Mouse (Mus musculus) A20 (cell line): ENCODE results near the gene Atp1a4.

Source experiments
- DNase-seq: peaks from one replicate; pipeline ENCODE4 v3.0.0-alpha.2; 2011; ENCODE audit warnings: low read depth, low spot score

Gene Atp1a4

DNA sequence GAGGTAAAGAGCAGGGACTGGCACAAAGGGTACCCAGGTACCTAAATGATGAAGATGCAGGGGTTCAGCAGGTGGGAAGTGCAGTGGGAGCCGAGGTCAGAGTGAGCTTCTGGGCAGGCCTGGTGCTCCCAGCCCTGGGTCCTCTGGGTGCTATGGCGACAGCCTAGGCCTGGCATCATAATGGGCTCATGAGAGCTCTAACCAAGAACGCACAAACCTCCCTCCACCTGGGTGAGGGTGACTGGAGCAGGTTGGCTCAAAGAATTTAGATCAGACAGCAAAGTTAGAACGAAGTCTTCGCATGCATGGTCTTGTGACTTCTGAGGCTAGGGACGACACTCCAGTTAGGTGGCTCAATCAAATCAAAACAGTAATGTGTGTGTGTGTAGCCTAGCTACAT lies at the start of gene Atp1a4:
Atp1a4 (minus strand) TSS at position 101 of the 400 bp plus-strand sequence.
- no peak for DNase-seq

DNA sequence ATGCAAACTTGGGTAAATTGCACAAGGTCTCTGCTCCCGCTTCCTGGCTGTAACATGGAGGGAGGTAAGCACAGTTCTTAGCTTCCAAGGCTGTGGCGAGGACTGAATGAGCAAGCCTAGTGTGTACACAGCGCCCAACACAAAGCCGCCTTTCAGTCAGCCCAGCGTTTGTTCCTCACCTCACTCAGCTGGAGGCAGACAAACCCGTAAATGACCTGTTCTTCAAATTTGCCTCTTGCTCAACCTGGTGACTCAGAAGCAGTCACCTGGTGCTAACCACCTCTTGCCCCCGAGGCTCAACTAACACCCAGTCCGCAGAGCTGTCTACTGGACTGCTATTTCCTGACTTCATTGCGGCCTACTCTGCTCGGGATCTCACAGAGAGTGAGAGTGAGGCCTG lies 49.7 kb upstream of the Atp1a4 start:
- DNase-seq: no peak

DNA sequence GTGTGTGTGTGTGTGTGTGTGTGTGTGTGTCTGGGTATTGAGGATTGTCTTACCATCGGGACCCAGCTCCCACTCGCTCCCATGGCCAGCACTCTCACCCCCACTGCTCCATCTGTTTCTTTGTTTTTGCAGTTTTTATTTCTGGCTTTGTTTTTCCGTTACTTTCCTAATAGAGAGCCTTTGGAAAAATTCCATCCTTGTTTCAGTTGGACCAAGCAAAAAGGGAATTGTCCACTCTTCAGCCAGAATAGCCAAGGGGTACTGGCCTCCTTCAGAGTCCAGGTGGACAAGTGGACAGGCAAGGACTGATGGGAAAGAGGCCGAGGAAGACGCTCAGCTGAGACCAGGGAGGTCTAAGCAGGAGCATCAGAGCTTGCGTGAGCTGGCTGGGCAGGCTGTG lies 48.7 kb upstream of the Atp1a4 start:
- DNase-seq: no peak

DNA sequence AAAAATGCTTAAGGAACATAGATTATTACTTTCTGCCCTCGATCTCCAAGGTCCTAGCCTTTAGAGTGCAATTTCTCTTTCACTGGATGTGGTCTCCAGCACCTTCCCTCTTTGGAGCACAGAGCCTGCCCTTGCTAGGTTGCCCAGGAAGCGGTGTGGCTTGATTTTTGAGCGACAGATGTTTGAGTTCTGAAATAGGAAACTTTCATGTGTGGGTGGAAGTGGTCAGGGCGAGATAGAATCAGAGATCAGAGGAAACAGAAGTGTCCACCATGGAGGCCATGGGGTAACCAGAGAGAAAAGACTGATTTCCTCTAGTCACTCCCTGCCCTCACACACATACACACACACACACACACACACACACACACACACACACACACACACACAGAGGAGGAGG lies 48.0 kb upstream of the Atp1a4 start:
- DNase-seq: no peak

DNA sequence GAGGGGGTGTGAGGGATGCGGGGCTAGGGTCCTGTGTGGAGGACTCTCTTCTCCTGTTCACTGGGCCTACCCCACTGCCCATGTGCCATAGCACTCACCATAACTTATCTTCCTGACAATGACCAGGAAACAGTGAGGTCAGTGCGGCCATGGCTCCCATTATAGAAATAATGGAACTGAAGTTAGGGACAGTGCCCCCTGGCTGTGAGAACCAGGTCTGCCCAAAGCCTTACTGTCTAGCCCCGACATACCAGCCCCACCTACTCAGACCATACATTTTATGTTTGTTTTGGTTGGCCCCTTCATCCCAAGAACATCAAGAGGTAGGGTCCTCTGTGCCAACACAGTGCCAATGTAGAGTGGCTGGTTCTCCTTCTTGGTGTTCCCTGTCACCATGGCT lies 47.4 kb upstream of the Atp1a4 start:
- DNase-seq: peak; percentile 40

DNA sequence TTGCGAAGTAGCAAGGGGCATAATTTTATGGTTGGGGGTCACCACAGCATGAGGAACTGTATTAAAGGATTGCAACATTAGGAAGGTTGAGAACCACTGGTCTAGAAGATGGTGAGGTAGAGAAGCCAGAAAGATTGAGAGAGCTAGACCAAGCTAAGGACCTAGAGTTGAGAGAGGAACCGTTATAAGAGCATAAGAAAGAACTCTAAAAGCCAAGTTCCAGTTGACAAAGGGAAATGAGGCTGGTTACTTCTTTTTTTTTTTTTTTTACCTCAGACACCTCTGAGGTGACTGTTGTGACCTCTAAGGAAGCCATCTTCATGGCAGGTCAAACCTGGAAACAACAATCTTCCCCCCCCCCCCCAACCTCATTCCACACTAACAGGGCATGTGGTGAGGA lies 46.9 kb upstream of the Atp1a4 start:
- no peak for DNase-seq

DNA sequence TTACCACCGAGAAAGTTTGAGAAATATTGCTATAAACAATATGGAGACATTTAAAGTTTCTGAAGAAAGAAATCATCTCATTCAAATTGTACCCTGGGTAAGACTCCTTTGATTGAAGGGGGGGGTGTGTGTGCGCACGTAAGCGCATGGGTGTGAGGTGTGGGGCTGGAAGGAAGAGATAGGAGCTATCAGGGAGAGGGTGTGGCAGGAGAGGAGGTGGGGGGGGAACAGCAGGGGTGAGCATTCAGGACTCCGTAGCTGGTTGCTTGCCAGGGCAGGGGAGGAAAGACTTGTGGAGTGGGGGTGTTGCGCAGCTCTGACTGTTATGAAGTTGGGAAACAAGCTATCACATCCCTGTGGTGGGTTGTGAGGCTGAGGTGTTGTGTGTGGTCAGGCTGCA lies 46.2 kb upstream of the Atp1a4 start:
- DNase-seq: no peak

DNA sequence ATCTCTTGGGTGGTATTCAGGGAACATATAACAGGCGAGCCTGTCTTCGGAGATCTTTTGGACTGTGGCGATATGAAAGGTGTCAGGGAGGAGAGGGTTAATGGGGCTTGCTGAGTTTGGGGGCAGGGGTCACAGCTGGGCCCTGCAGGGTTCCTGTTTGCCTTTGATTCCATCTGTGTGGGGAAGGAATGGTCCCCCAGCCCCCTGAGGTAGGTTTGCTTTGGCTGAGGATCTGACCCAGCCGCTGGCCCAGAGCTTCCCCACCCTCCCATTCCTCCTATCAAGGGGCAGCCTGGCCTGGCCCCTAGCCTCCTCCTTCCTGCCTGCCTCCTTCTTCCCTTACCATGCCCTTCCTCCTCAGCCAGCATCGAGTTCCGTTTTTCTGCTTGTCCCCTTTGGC lies 44.6 kb upstream of the Atp1a4 start:
- DNase-seq: no peak

DNA sequence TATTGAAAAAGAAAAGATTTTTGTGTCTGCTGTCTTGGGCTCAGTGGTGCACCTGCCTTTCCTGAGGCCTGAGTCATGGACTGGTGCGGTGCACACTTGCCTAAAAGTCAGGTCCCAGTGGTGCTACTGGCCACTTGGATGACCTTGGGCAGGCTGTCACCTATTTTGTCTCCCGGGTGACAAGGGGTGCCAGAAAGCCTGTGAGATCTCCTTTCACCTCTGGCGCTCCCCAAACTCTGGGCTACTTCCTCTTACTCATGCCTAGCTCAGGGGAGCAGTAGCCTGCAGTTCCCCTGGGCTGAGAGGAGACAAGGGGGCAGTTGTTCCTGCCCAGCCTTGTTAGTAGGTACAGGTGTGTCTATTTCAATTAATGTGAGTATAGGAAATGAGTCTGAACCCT lies 44.1 kb upstream of the Atp1a4 start:
- peak; percentile 30 for DNase-seq

DNA sequence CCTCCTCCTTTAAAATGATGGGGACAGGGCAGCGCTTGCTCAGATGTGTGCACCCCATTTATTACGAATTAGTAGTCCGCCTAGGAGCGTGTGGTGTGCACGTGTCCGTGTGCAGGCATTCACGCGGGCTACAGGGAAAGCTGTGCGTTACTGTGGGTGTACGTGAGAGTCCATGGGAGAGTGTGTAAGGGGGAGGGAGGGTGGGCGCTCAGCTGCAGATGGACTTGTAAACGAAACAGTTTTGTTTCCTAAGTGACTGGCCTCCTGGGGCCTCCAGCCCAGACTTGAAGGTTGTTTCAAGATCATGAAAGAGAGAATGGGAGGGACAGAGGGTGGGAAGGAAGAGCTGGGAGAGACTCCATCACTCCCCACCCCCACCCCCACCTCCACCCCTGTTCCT lies 43.0 kb upstream of the Atp1a4 start:
- no peak for DNase-seq

DNA sequence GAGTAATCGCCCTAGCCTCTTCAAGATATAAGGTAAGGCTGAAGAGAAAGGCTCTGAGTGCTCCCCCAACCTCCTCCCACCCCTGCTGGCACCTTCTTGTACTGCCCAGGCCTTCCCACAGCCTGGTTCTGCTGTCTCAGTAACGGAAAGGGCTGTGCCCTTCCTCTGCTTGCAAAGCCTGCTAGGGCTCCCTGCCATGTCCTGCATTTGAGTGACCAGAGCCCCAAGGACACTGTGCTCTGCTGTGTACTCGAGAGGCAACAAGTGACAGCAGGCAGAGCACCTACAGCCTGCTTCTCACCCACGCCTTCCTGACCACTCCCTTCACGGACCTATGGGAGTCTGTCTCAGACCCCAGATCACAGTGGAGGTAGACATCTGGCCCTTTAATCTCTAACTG lies 42.0 kb upstream of the Atp1a4 start:
- DNase-seq: no peak

DNA sequence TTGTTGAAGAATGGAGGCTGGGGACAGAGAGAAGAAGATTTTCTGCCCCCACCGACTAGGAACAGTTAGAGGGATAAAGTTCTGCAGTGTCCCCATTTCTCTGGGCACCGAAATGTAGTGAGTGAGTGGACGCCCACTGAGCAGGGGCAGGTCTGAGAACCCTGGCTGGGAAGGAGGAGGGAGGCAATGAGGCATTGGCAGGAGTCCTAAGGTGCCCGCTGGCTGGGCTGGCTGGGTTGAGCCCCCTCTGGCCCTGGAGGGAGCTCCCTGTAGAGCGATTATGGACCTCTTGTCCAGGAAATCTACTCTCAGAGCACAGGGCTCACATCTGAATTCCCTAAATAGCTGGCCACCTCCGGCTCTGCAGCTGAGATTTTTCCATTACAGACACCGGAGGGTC lies 41.3 kb upstream of the Atp1a4 start:
- no peak for DNase-seq

DNA sequence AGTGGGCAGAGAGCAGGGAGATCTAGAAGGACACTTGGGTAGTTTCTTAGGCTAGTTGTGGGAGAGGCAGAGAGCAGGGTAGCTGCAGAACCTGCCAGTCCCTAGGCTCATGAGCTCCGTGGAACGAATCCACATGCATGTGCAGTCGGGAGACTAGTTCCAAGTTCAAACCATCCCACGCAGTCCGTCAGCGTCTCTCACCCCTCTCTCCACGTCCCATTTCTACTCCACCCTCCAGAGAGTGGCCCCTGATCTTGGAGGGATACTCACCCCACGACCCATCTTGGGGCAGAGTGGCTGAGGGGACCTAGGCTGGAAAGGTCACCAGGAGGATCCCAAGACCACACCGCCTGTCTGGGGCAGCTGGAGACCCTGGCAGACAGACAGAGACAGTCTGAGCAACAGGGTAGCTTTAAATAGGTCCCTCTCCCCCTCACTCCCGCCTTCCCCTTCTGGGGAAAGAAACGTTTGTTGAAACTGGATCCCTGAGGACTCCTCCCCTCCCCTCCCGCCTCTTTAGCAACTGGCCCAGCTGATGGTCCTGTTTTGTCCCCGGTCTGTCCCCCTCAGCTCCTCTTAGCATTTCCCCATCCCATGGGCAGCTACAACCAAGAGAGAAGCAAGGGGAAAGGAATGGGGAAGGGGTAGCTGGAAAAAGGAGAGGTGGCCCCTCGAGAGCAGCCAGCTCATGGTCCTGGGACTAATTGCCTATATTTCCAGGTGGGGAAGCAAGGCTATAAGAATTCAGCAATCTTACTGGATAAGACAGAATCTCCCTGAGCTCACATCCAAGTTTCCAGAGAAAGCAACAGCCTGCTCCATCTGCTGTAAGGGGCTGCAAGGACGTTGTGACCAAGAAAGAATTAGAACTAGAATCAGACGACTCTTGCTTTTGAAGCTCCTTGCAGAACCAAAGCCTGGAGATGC lies 39.7 kb upstream of the Atp1a4 start, which contains the start of gene Atp1a2:
Atp1a2 (minus strand) TSS at position 454 of the 927 bp plus-strand sequence.
- no peak for DNase-seq

DNA sequence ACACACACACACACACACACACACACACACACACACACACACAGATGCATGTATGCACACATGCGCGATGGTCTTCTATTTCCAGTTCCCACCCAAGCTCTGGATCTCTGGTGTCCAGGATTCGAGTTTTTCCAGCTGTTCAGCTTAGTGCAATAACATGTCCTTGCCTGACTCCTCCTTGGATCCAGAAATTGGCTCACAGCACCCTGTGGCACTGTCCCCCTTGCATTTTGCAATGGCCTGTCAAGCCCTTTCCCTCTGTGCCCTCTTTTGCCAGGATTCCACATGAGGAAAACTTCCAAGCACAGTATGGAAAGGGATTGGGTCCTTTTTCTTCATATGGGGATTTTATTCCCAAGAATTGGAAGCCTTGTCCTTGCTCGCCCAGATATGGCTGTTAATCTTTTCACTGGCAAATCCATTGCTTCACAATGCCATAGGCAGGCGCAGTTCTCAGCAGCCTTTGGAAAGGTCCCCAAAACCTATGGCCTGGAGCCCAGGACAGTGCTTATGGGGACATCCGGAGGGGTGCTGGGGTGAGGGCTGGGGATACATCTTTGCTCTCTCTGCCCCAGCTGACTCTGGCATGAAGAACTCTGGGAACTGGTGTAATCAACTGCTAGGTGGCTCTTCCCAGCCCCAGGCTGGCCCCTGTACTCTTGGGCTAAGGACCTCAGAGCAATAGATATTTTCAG lies 38.7 kb upstream of the Atp1a4 start:
- no peak for DNase-seq

DNA sequence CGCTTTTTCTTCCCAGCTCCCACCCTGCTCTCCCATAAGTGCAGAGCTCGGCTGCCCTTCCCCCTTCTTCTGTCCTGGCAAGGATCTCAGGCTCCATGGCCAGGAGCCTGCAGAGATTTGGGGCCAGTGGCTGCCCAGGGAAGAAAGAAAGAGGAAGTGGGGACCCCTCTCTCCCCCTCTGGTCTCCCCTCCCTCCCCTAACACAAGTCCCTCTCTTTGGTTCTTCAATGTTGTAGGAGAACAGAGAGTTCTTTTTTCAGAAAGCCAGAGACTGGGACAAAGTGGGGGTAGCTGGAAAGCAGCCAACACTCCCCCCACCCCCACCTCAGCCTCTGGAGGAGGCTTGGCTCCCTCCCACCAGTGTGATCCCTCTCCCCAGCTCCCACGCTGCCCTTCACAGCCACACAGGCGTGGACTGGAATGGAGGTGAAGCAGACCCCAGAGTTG lies 37.6 kb upstream of the Atp1a4 start:
- DNase-seq: no peak

DNA sequence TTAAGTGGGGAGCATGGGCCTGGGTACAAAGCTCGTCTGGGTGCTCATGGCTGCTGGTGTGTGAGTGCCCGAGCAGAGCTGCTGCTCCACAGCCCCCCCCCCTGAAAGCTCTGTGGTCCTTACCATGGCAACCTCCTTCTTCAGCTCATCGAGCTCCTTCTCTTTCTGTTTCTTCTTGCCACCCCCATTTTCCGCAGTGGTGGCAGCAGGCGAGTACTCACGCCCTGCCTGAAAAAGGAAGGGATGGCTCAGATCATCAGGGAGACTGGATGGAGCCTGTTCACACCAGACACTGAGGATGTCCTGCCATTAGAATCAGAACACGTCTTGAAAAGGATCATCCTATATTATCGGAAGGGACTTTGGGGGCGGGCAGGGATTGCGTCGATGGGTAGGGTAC lies 35.2 kb upstream of the Atp1a4 start:
- no peak for DNase-seq

DNA sequence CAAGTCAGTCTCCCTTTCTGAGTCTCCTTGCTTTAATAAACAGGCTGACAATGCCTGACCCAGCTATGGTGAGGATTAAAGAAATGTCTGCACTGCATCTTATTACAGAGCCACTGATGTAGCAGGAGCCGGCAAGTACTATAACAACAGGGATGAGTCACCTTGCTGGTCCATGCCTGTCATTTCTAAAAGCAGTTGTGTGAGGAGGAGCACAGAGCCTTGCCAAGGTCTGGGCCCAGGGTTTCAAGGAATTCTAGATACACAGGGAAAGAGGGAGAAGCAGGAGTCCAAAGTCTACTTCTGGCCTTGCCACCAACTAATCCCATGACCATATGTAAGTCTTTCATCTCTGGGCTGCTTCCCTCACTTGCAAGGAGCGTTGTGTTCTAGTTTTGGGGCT lies 34.7 kb upstream of the Atp1a4 start:
- DNase-seq: no peak

DNA sequence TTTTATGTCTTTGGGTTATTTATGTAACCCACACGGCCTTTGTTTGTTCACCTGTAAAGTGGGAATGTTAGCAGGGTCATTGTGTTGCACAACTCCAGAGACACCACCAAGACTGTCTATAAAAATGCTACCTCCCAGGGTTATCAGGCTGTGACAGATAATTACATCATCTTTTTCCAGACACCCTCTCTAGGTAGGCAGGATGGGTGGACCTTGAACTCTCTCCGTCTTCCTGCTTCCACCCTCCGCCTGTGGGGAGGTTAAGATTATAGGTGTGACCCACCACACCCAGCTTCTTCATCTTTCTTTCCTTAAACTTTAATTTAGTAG lies 31.4 kb upstream of the Atp1a4 start:
- DNase-seq: no peak

DNA sequence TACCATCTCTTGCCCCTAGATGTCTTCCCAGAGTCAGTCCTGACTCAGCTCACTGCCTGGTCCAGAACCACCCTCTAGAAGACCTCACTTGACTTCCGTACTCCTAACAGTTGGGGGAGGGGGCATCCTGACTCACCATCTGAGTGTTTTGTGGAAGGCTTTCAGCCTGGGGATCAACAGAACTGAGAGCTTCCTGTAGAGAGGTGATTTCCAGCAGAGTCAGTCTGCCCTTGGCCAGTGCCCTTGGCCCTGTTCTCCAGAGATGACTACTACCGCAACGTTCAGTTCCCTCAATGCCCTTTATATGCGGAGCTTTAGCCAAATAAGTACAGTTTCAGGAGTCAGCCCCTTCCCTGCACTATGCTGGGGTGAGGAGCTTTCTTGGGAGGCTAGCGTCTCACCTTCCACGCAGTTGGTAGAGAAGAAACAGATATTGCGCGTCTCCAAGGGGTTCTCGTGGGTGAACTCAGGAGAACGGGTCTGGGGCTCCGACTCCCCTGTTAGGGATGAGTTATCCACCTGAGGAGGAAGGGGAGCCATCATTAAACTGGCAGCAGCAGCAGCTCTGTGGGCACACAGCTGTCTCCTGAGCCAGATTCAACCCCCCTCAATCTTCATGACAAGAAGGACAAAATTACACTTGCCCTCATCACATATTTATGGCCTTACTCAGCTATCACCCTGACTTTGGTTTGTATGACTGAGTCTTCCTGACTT lies 30.8 kb upstream of the Atp1a4 start:
- DNase-seq: no peak

DNA sequence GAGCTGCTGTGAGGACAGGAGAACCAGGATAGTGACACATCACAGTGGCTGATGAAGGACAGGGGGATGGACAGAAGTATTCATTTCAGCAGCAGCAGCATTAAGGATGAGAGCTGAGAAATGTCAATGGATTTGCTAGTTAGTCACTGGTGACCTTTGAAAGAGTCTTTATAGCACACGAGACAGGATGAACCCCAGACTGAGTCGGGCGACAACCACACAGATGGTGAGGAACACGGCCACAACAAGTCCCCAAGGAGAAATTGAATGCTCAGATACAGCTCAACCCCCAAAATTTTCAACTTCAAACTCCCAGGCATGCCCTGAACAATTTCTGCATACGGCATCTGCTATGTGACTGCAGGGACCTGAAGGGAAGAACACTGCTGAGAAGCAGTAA lies 28.5 kb upstream of the Atp1a4 start:
- no peak for DNase-seq

DNA sequence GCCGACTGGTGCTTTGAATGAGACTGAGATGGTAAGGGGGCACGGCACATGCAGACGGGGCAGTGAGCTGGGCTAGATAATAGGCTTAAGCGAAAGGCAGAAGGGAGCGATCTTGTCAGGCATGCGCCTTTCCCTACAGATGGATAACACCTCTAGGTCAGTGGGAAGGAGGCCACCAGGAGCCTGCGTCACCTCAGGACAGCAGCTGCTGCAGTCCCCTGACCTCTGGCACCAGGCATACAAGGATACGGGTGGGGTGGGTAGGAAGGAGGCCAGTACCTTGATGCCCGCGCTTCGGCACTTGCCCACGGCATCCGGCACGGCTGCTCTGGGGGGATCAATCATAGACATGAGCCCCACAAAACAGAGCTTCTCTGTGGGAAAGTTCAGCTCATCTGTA lies 26.0 kb upstream of the Atp1a4 start:
- no peak for DNase-seq

DNA sequence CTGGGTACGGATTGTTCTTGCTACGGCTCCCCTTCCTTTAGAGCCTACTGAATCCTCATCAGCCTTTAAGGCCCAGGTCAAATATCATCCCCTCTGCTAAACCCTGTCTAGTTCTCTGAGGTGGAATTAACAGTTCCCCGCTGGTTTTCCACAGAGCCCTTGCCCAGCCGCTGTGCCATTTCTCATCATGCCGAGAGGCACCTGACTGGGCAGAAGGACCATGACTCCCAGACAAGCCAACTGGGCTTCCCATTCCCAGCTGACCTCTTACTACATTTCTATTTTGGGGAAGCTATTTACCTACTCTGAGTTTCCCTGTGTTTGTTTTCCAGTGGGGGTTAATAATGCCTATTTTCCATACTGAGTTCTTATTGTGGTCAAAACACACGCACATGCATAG lies 24.9 kb upstream of the Atp1a4 start:
- no peak for DNase-seq
